In the genomic region with DNA sequence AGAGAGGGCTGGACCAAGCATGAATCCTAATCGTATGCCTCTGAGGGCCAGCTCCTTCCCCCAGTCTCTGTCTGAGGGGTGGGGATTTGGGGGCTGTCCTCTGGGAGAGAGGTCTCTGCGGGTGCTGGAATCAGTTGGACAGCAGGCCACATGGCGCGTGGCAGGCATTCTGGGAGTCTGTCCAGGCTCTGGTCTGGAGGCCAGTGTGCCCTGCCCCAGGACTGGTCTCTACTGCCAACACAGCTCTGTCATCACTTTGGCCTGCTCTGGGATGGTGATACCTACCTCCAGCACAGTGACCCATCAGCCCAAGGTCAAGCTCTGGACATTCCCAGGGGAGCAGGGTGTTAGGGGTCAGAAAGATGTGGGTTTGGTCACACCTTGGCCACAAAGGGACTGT, we compare ENCODE assay signal across 10 mouse cellular contexts.
A peak's percentile ranks its signal among the peaks of the same experiment; 100 is the strongest.
DNase-seq lines count a peak whose midpoint lies in the region; ATAC-seq lines count a peak whose summit lies in the region.
"Had no signal": no experiment of that assay in that cellular context is flagged by ENCODE, and none has a peak within 500 bp of the region (broad histone marks: within the 10 kb centered on the region; RNA-seq: fewer than 3 reads in every experiment).

No protein-coding gene starts in this region.

- peak; percentile 60 for DNase-seq in adrenal gland, postnatal 10 days
- no peak for DNase-seq in adrenal gland, adult 8-10 months
- DNase-seq in kidney, adult 18-20 months = peak; percentile 25
- no peak for DNase-seq in kidney, postnatal 14 days
- peak; percentile 45 to 49 for DNase-seq in cerebellum, postnatal 36 days
- DNase-seq in heart, postnatal 4 days = peak; percentile 74
- no peak for DNase-seq in layer of hippocampus, adult 8-10 months (ENCODE audit: low spot score in 2 of 2)
- DNase-seq: left cerebral cortex, postnatal 4 days; right cerebral cortex, postnatal 4 days had no signal

- no peak for ATAC-seq in monocyte, adult 5-6 weeks (replicated peaks; ENCODE audit: insufficient number of reproducible peaks, low FRiP score, low TSS enrichment, poor library complexity, severe bottlenecking)

Comparison
In these comparisons a context has a peak if more than half of its experiments do, and no peak if none do; other contexts are left out.
1. DNase-seq: peak in adrenal gland, postnatal 10 days (single experiment), kidney, adult 18-20 months (single experiment), cerebellum, postnatal 36 days (2 of 2) and heart, postnatal 4 days (single experiment); none in adrenal gland, adult 8-10 months (single experiment), kidney, postnatal 14 days (single experiment) and layer of hippocampus, adult 8-10 months (0 of 2).